9 mouse cellular contexts compared by ENCODE assay signal in genomic region chr16:8424971-8425330, GRCm38 (mm10). TPM values are rescaled to one million over a fixed set of nuclear protein-coding genes. Genes with fewer than 3 reads are reported as not detected.
DNase-seq lines count a peak whose midpoint lies in the region; ATAC-seq lines count a peak whose summit lies in the region.
"Had no signal": no experiment of that assay in that cellular context is flagged by ENCODE, and none has a peak within 500 bp of the region (broad histone marks: within the 10 kb centered on the region; RNA-seq: fewer than 3 reads in every experiment).

Gene Tmem114, minus strand, starts transcription at chr16:8425136.

- ATAC-seq in megakaryocyte, adult 5-6 weeks (ENCODE audit: poor library complexity, severe bottlenecking) = no peak
- no peak for ATAC-seq in limb, embryonic 13.5 days (ENCODE audit: low FRiP score, low read depth)
- no peak for ATAC-seq in neural tube, embryonic 14.5 days (ENCODE audit: low read depth)
- ATAC-seq in megakaryocyte progenitor cell, adult 5-6 weeks (replicated peaks; ENCODE audit: poor library complexity) = no peak

- H3K27me3 ChIP-seq in megakaryocyte, embryonic 14.5 days (replicated peaks) = peaks cover 78% of the 10 kb centered on the region
- H3K27me3 ChIP-seq in limb, embryonic 13.5 days = peaks cover 69% of the 10 kb centered on the region
- H3K27me3 ChIP-seq in neural tube, embryonic 14.5 days (ENCODE audit: control insufficient read depth, insufficient read depth, low read length) = peaks cover 22% of the 10 kb centered on the region

- H3K4me3 ChIP-seq in megakaryocyte, embryonic 14.5 days (replicated peaks) = peak within 1 kb of the TSS; percentile 33
- H3K4me3 ChIP-seq in limb, embryonic 13.5 days = peak within 1 kb of the TSS; percentile 44
- H3K4me3 ChIP-seq in neural tube, embryonic 14.5 days (ENCODE audit: low read depth, low read length) = peak within 1 kb of the TSS; percentile 29
- H3K4me3 ChIP-seq: liver, embryonic 15.5 days had no signal

- no peak within 1 kb of the TSS for H3K27ac ChIP-seq in limb, embryonic 13.5 days
- no peak within 1 kb of the TSS for H3K27ac ChIP-seq in neural tube, embryonic 14.5 days (ENCODE audit: low read depth, low read length)
- H3K27ac ChIP-seq: liver, embryonic 15.5 days had no signal

- intact Hi-C loops in heart, postnatal 14 days (cut with DNase I) = no loop called here

- no peaks in the 10 kb centered on the region for H3K36me3 ChIP-seq in megakaryocyte, embryonic 14.5 days (replicated peaks; ENCODE audit: low read length)
- H3K36me3 ChIP-seq in limb, embryonic 13.5 days = no peaks in the 10 kb centered on the region
- H3K36me3 ChIP-seq in neural tube, embryonic 14.5 days (ENCODE audit: control insufficient read depth, insufficient read depth, low read length) = no peaks in the 10 kb centered on the region
- H3K36me3 ChIP-seq: liver, embryonic 15.5 days had no signal

- H3K9me3 ChIP-seq in megakaryocyte, embryonic 14.5 days = 0 out of 2 replicates have a peak, but pooled peaks cover 3% of the 10 kb centered on the region
- H3K9me3 ChIP-seq in limb, embryonic 13.5 days = no peaks in the 10 kb centered on the region
- H3K9me3 ChIP-seq in neural tube, embryonic 14.5 days (ENCODE audit: control insufficient read depth, low read length) = no peaks in the 10 kb centered on the region
- H3K9me3 ChIP-seq: liver, embryonic 15.5 days had no signal

- H3K4me2 ChIP-seq in limb, embryonic 13.5 days (replicated peaks) = peak within 1 kb of the TSS; percentile 71
- peak within 1 kb of the TSS; percentile 66 for H3K4me2 ChIP-seq in neural tube, embryonic 14.5 days (ENCODE audit: low read depth, low read length)
- H3K4me2 ChIP-seq: liver, embryonic 15.5 days had no signal

- DNase-seq in cerebellum, postnatal 36 days = peak; percentile 36 to 44
- DNase-seq in heart, postnatal 14 days = peak; percentile 17 to 38
- no peak for DNase-seq in T-cell, adult 2 months (ENCODE audit: low spot score)

- peaks cover 10% of the 10 kb centered on the region for H3K4me1 ChIP-seq in megakaryocyte, embryonic 14.5 days
- peaks cover 9% of the 10 kb centered on the region for H3K4me1 ChIP-seq in limb, embryonic 13.5 days
- peaks cover 6% of the 10 kb centered on the region; the same call in 1 of the 2 replicates for H3K4me1 ChIP-seq in neural tube, embryonic 14.5 days (ENCODE audit: control insufficient read depth, insufficient read depth, low read length)
- H3K4me1 ChIP-seq: liver, embryonic 15.5 days had no signal

- H3K9ac ChIP-seq in limb, embryonic 13.5 days = peak within 1 kb of the TSS; percentile 13; the same call in 1 of the 2 replicates
- H3K9ac ChIP-seq in neural tube, embryonic 14.5 days (replicated peaks; ENCODE audit: low read depth, low read length) = peak within 1 kb of the TSS; percentile 41; the same call in 1 of the 2 replicates
- H3K9ac ChIP-seq: liver, embryonic 15.5 days had no signal

- WGBS in limb, embryonic 13.5 days = 2% methylated on average over 16 of the region's 16 CpGs
- 2% methylated on average over 16 of the region's 16 CpGs for WGBS in neural tube, embryonic 14.5 days

RNA-seq across cellular contexts. Expression of gene Tmem114, which starts in this region (rescaled TPM):
- not detected in 2 replicates for polyA plus RNA-seq in megakaryocyte, embryonic 14.5 days (2012; ENCODE audit: insufficient read depth, low replicate concordance)
- total RNA-seq in megakaryocyte, adult 5-6 weeks (2015) = not detected in 2 replicates
- total RNA-seq in megakaryocyte, adult 5-6 weeks (2017) = not detected in 2 replicates
- total RNA-seq in heart, postnatal 14 days (2021) = not detected
- 0.13 and 0.23 TPM in 2 replicates for polyA plus RNA-seq in limb, embryonic 13.5 days (2015; fragmentation: Nextera tagmentation; extraction: Ambion mirVana)
- 0.19 and 0.28 TPM in 2 replicates for polyA plus RNA-seq in neural tube, embryonic 14.5 days (2014; fragmentation: Nextera tagmentation; extraction: Ambion mirVana)
- total RNA-seq in megakaryocyte progenitor cell, adult 5-6 weeks (2015) = 0.62 TPM in 1 of 2 replicates, not detected in the other
- total RNA-seq in megakaryocyte progenitor cell, adult 5-6 weeks (2017) = not detected in 2 replicates
- polyA plus RNA-seq: liver, embryonic 15.5 days had no signal

Comparison
In these comparisons a context has a peak if more than half of its experiments do, and no peak if none do; other contexts are left out.
1. Peak in DNase-seq in heart, postnatal 14 days; RNA of the gene not detected or under 1 TPM.